Mouse (Mus musculus): ENCODE results near the gene Tomm22. TPM values are rescaled to one million over a fixed set of nuclear protein-coding genes. Genes with fewer than 3 reads are reported as not detected.

Tomm22 gene
- polyA plus RNA-seq, 1 experiment from 2014 or later: 251 TPM

- Histone ChIP-seq H3K36me3 (ENCODE audit: control insufficient read depth, insufficient read depth, low read length) (peaks cover 19% of the 10 kb centered on the region; the same call in 1 of the 2 replicates), H3K9ac (ENCODE audit: low read depth, low read length) (no peak overlapping the region), H3K27me3 (replicated peaks; ENCODE audit: control insufficient read depth, insufficient read depth, low read length) (no peaks in the 10 kb centered on the region), H3K9me3 (ENCODE audit: control insufficient read depth, low read length) (no peaks in the 10 kb centered on the region), H3K4me1 (ENCODE audit: control insufficient read depth, insufficient read depth, low read depth, low read length) (no peaks in the 10 kb centered on the region), H3K4me2 (ENCODE audit: low read length) (no peak overlapping the region), H3K4me3 (ENCODE audit: low read length) (no peak overlapping the region), H3K27ac (ENCODE audit: low read depth, low read length) (no peak overlapping the region)
- 81% methylated on average over 17 of the region's 17 CpGs for WGBS
- no peak for ATAC-seq
Measured at GRCm38 (mm10) chr15:79706603-79707214, 36.0 kb downstream of the Tomm22 start.

DNA sequence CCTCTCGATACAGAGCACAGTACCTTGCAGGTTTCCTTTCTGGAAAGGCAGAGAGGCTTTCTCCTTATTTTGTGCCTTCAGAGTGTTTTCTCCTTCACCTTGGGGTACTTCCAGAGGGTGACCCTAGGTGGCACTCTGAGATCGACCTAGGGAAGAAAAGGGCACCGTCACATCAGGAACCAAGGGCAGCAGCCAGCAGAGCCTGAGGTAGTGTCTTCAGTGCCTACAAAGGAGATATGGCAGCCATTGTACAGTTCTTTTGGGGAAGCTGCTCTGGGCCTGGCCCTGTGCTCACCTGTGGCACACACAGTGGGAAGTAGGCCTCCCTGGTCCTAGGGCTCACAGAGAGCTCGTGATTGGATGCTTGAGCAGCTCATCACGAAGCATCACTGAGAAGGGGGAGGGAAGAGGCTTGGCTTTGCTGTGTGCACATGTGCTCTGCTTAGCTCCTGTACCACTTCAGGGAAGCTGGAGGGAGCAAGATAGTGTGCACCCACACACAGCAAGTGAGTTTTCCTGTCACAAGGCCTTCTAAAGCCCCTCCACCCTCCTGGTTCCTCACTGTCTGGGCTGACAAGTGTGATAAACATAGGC lies 37.7 kb downstream of the Tomm22 start:
- Histone ChIP-seq H3K4me1 (ENCODE audit: control insufficient read depth, insufficient read depth, low read depth, low read length) (no peaks in the 10 kb centered on the region), H3K4me3 (ENCODE audit: low read length) (no peak overlapping the region), H3K4me2 (ENCODE audit: low read length) (no peak overlapping the region), H3K36me3 (ENCODE audit: control insufficient read depth, insufficient read depth, low read length) (peaks cover 29% of the 10 kb centered on the region), H3K27me3 (replicated peaks; ENCODE audit: control insufficient read depth, insufficient read depth, low read length) (no peaks in the 10 kb centered on the region), H3K27ac (ENCODE audit: low read depth, low read length) (no peak overlapping the region), H3K9me3 (ENCODE audit: control insufficient read depth, low read length) (no peaks in the 10 kb centered on the region), H3K9ac (ENCODE audit: low read depth, low read length) (no peak overlapping the region)
- ATAC-seq: no peak
- 94% methylated on average over 5 of the region's 5 CpGs for WGBS

GRCm38 (mm10) chr15:79715646-79716045 lies 45.0 kb downstream of the Tomm22 start:
- Histone ChIP-seq H3K9me3 (ENCODE audit: control insufficient read depth, low read length) (no peaks in the 10 kb centered on the region), H3K36me3 (ENCODE audit: control insufficient read depth, insufficient read depth, low read length) (peaks cover 55% of the 10 kb centered on the region), H3K4me2 (ENCODE audit: low read length) (no peak overlapping the region), H3K9ac (ENCODE audit: low read depth, low read length) (no peak overlapping the region), H3K4me1 (ENCODE audit: control insufficient read depth, insufficient read depth, low read depth, low read length) (no peaks in the 10 kb centered on the region), H3K27me3 (replicated peaks; ENCODE audit: control insufficient read depth, insufficient read depth, low read length) (no peaks in the 10 kb centered on the region), H3K4me3 (ENCODE audit: low read length) (no peak overlapping the region), H3K27ac (ENCODE audit: low read depth, low read length) (no peak overlapping the region)
- no peak for ATAC-seq
- WGBS: 90% methylated on average over 7 of the region's 7 CpGs

DNA sequence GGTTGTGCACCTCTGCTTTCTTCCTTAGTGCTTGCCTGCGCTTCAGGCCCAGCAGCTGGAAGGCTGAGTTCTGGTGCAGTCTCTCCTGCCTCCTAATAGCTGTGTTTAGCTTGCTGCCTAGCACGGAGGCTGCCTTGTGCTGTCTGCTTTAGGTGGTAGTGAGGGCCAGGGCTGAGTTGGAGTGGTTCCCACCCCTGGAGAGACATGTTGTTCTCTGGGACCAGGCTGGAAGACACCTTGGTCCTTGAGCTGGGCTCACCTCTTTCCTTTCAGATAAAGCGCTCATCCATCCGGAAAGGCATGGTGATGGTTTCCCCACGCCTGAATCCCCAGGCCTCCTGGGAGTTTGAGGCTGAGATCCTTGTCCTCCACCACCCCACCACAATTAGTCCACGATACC lies 46.0 kb downstream of the Tomm22 start:
- H3K4me3 ChIP-seq (ENCODE audit: low read length): no peak overlapping the region
- H3K4me1 ChIP-seq (ENCODE audit: control insufficient read depth, insufficient read depth, low read depth, low read length): no peaks in the 10 kb centered on the region
- no peak overlapping the region for H3K4me2 ChIP-seq (ENCODE audit: low read length)
- no peak for ATAC-seq
- H3K9me3 ChIP-seq (ENCODE audit: control insufficient read depth, low read length): no peaks in the 10 kb centered on the region
- H3K9ac ChIP-seq (ENCODE audit: low read depth, low read length): no peak overlapping the region
- WGBS: 87% methylated on average over 6 of the region's 6 CpGs
- peaks cover 51% of the 10 kb centered on the region for H3K36me3 ChIP-seq (ENCODE audit: control insufficient read depth, insufficient read depth, low read length)
- H3K27me3 ChIP-seq (replicated peaks; ENCODE audit: control insufficient read depth, insufficient read depth, low read length): no peaks in the 10 kb centered on the region
- H3K27ac ChIP-seq (ENCODE audit: low read depth, low read length): no peak overlapping the region

- Histone ChIP-seq H3K27ac (ENCODE audit: low read depth, low read length) (no peak overlapping the region), H3K9me3 (ENCODE audit: control insufficient read depth, low read length) (no peaks in the 10 kb centered on the region), H3K9ac (ENCODE audit: low read depth, low read length) (no peak overlapping the region), H3K36me3 (ENCODE audit: control insufficient read depth, insufficient read depth, low read length) (peaks cover 40% of the 10 kb centered on the region), H3K4me3 (ENCODE audit: low read length) (no peak overlapping the region), H3K4me2 (ENCODE audit: low read length) (no peak overlapping the region), H3K27me3 (replicated peaks; ENCODE audit: control insufficient read depth, insufficient read depth, low read length) (no peaks in the 10 kb centered on the region), H3K4me1 (ENCODE audit: control insufficient read depth, insufficient read depth, low read depth, low read length) (no peaks in the 10 kb centered on the region)
- 86% methylated on average over 8 of the region's 8 CpGs for WGBS
- ATAC-seq: no peak
Measured at GRCm38 (mm10) chr15:79720267-79720666, 49.6 kb downstream of the Tomm22 start.

GRCm38 (mm10) chr15:79720796-79721195 lies 50.1 kb downstream of the Tomm22 start:
- WGBS: 82% methylated on average over 4 of the region's 4 CpGs
- no peak for ATAC-seq
- Histone ChIP-seq H3K9ac (ENCODE audit: low read depth, low read length) (no peak overlapping the region), H3K4me2 (ENCODE audit: low read length) (no peak overlapping the region), H3K27me3 (replicated peaks; ENCODE audit: control insufficient read depth, insufficient read depth, low read length) (no peaks in the 10 kb centered on the region), H3K4me1 (ENCODE audit: control insufficient read depth, insufficient read depth, low read depth, low read length) (no peaks in the 10 kb centered on the region), H3K4me3 (ENCODE audit: low read length) (no peak overlapping the region), H3K27ac (ENCODE audit: low read depth, low read length) (no peak overlapping the region), H3K36me3 (ENCODE audit: control insufficient read depth, insufficient read depth, low read length) (peaks cover 40% of the 10 kb centered on the region), H3K9me3 (ENCODE audit: control insufficient read depth, low read length) (no peaks in the 10 kb centered on the region)

Other genes with a start within 250 kb of the Tomm22 start
- 132 and 147 TPM in 2 replicates for gene Csnk1e, start 215.3 kb upstream of the Tomm22 start, polyA plus RNA-seq (2015; fragmentation: Nextera tagmentation; extraction: Ambion mirVana)
- gene Kcnj4, start 165.6 kb upstream of the Tomm22 start, polyA plus RNA-seq (2015; fragmentation: Nextera tagmentation; extraction: Ambion mirVana): 0.09 TPM in 1 of 2 replicates, not detected in the other
- gene Kdelr3, start 154.4 kb upstream of the Tomm22 start, polyA plus RNA-seq (2015; fragmentation: Nextera tagmentation; extraction: Ambion mirVana): 11.6 and 14.2 TPM in 2 replicates
- 42.9 and 44.6 TPM in 2 replicates for gene Ddx17, start 124.1 kb upstream of the Tomm22 start, polyA plus RNA-seq (2015; fragmentation: Nextera tagmentation; extraction: Ambion mirVana)
- 0.99 and 1.3 TPM in 2 replicates for gene Dmc1, start 65.8 kb upstream of the Tomm22 start, polyA plus RNA-seq (2015; fragmentation: Nextera tagmentation; extraction: Ambion mirVana)
- 3.0 and 3.5 TPM in 2 replicates for gene Fam227a, start 11.9 kb upstream of the Tomm22 start, polyA plus RNA-seq (2015; fragmentation: Nextera tagmentation; extraction: Ambion mirVana)
- gene Cby1, start 11.7 kb upstream of the Tomm22 start, polyA plus RNA-seq (2015; fragmentation: Nextera tagmentation; extraction: Ambion mirVana): 93.8 and 101 TPM in 2 replicates
- gene Josd1, start 17.1 kb downstream of the Tomm22 start, polyA plus RNA-seq (2015; fragmentation: Nextera tagmentation; extraction: Ambion mirVana): 19.1 and 21.5 TPM in 2 replicates
- gene Gtpbp1, start 20.0 kb downstream of the Tomm22 start, polyA plus RNA-seq (2015; fragmentation: Nextera tagmentation; extraction: Ambion mirVana): 46.0 and 51.5 TPM in 2 replicates
- 4.6 and 4.7 TPM in 2 replicates for gene Sun2, start 71.7 kb downstream of the Tomm22 start, polyA plus RNA-seq (2015; fragmentation: Nextera tagmentation; extraction: Ambion mirVana)
- 61.8 and 64.9 TPM in 2 replicates for gene Dnal4, start 107.0 kb downstream of the Tomm22 start, polyA plus RNA-seq (2015; fragmentation: Nextera tagmentation; extraction: Ambion mirVana)
- gene Nptxr, start 133.9 kb downstream of the Tomm22 start, polyA plus RNA-seq (2015; fragmentation: Nextera tagmentation; extraction: Ambion mirVana): 44.1 and 58.7 TPM in 2 replicates
- 0.41 and 0.67 TPM in 2 replicates for gene Npcd, start 163.4 kb downstream of the Tomm22 start, polyA plus RNA-seq (2015; fragmentation: Nextera tagmentation; extraction: Ambion mirVana)
- 65.2 and 67.2 TPM in 2 replicates for gene Cbx6, start 163.8 kb downstream of the Tomm22 start, polyA plus RNA-seq (2015; fragmentation: Nextera tagmentation; extraction: Ambion mirVana)
- gene Apobec3, start 220.8 kb downstream of the Tomm22 start, polyA plus RNA-seq (2015; fragmentation: Nextera tagmentation; extraction: Ambion mirVana): 4.5 and 5.1 TPM in 2 replicates

All from hindbrain, embryonic 16.5 days (tissue).